Mouse (Mus musculus): ENCODE measurements at regions not wholly inside any gene's neighbourhood (a gene's known extent, or its start where the extent isn't known, plus 50 kb on each side); places are given as distances from the start of the nearest gene placed in this dataset.
"Not testable (repeated sequence)": the region's sequence is repeated elsewhere in the genome, so short reads cannot be mapped to it uniquely, and the experiment has no call there.

DNA sequence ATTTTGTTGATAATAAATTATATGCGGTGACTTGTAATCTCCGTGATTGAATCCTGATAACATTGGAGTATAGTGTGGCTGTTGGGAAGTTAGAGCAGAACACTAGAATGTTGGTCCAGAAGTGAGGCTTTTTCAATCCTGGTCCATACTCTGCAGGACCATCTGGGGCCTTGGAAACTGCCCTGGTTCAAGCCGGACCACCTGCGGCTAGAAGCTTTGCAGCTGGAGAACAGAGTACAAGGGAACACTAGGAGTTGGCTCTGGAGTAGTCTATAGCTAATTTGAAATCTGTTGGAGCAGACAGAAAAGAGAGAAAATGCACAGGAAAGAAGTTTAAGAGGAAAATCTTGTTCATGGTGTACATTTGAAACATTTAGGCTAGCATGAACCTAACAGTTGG, 79.0 kb downstream of the Casp12 start:
- DNase-seq (ENCODE audit: low spot score in 2 of 2), result no peak

GRCm38 (mm10) chr9:5448180-5448579, 103.0 kb downstream of the Casp12 start:
- no peak for DNase-seq (ENCODE audit: low spot score in 2 of 2)

GRCm38 (mm10) chr9:5456606-5457005, 111.4 kb downstream of the Casp12 start:
- DNase-seq (ENCODE audit: low spot score in 2 of 2), result no peak

DNA sequence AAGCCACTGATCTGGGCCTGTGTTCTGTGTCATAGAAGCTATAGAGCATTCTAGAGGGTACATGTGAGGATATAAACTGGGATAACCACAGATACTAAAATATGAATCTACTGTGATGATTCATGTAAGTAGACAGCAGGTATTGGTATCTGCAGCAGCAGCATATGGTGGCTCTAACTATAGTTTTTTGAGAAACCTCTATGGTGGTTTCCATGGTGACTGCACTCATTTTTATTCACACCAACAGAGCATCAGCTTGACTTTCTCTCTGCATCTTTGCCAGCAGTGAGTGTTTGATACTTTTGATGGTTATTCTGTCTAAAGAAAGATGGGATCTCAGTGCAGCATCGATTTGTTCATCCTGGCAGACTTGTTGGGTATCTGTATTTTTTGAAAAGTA, 126.8 kb downstream of the Casp12 start:
- peak; percentile 18 to 36 for DNase-seq (ENCODE audit: low spot score in 2 of 2)

DNA sequence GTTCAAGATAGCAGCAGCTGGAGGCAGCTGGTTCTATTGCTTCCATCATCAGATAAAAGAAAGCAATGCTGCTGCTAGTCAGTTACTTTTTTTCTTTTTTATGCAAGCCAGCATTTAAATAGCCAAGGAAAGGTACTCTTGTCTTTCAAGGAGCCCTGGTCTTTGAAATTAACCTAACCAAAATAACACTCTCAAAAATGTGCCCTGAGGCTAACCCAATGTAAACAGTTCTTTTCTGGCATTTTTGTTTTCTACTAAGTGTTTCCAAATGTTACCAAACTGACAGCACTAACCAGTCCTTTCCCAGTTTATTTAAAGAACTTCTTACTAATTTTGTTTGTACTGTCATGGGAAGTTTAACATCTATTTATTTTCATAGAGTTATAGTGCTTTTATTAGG, 129.0 kb downstream of the Casp12 start:
- no peak for DNase-seq (ENCODE audit: low spot score in 2 of 2)

GRCm38 (mm10) chr9:5485258-5485657, 140.0 kb downstream of the Casp12 start:
- DNase-seq (ENCODE audit: low spot score in 2 of 2), result no peak

- peak; percentile 47 to 67 for DNase-seq (ENCODE audit: low spot score in 2 of 2)
Measured at GRCm38 (mm10) chr9:5496837-5497236, 151.6 kb downstream of the Casp12 start.

DNA sequence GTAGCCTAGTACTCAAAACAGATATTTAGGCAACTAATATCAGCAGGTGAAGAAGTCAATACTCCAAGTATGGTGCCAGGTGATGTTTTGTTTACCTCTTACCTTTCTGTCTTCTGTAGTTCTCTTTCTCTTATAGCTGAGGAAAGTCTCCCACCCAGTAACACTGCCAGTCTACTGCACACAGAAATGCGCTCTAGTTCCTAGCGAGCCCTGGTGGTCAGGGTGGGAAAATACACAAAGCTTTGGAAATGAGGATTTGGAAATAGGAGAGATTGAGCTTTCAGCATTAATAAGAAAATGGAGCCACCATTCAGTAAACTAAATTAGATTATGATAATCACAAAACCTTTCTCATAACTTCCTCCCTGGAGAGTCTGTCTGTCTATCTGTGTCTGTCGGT, 153.1 kb downstream of the Casp12 start:
- DNase-seq (ENCODE audit: low spot score in 2 of 2), result no peak

- no peak for DNase-seq (ENCODE audit: low spot score in 2 of 2)
Measured at GRCm38 (mm10) chr9:5525762-5526360, 180.6 kb downstream of the Casp12 start.

GRCm38 (mm10) chr9:5542604-5543003, 197.4 kb downstream of the Casp12 start:
- no peak for DNase-seq (ENCODE audit: low spot score in 2 of 2)

GRCm38 (mm10) chr9:5575072-5575471, 229.8 kb downstream of the Casp12 start:
- no peak for DNase-seq (ENCODE audit: low spot score in 2 of 2)

GRCm38 (mm10) chr9:5578168-5578567, 232.9 kb downstream of the Casp12 start:
- not testable (repeated sequence) for DNase-seq (ENCODE audit: low spot score in 2 of 2)

GRCm38 (mm10) chr9:5595891-5596635, 250.8 kb downstream of the Casp12 start:
- no peak for DNase-seq (ENCODE audit: low spot score in 2 of 2)

DNA sequence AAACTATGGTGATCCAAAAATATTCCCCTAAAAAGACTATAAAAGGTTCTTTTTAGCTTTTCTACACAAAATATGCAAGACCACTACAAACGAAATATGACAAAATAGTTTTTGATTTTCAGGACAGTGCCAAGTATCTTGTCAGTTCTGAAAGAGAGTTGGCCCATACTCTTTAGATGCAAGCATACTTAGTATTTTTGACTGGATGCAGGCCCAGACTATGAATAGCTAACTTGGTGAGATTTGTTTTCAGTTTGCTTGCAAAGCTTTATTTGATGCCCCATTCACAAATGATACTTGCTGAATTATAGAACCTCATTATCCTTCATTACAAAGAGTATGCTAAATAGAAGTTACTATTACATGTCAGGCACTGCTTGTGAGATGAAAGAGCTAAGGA, 258.8 kb downstream of the Casp12 start:
- DNase-seq (ENCODE audit: low spot score in 2 of 2), result no peak

DNA sequence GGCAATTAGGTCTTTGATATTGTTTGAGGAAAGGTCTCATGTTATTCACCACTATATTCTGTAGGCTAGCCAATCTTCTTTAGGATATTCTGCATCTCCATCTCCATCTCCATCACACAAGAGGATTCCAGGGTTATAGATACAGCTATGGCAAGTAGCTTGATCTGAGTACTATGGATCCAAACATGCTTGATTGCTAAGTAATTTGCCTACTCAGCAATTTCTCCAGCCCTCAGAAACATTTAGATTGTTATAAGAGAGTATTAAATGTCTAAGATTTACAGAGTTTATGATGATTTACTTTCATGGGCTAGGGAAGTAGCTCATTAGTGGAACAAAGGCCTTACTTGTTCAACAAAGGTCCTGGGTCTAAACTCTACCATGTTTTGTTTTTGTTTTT, 259.8 kb downstream of the Casp12 start:
- no peak for DNase-seq (ENCODE audit: low spot score in 2 of 2)

GRCm38 (mm10) chr9:5616725-5617124, 271.5 kb downstream of the Casp12 start:
- no peak for DNase-seq (ENCODE audit: low spot score in 2 of 2)

GRCm38 (mm10) chr9:5623396-5623795, 278.2 kb downstream of the Casp12 start:
- no peak for DNase-seq (ENCODE audit: low spot score in 2 of 2)

GRCm38 (mm10) chr9:5627521-5627920, 282.3 kb downstream of the Casp12 start:
- no peak for DNase-seq (ENCODE audit: low spot score in 2 of 2)

GRCm38 (mm10) chr9:5634461-5634953, 289.3 kb downstream of the Casp12 start:
- DNase-seq (ENCODE audit: low spot score in 2 of 2), result no peak

GRCm38 (mm10) chr9:5634969-5635368, 289.7 kb downstream of the Casp12 start:
- DNase-seq (ENCODE audit: low spot score in 2 of 2), result peak in 1 of 2 experiments; percentile 44

GRCm38 (mm10) chr9:5663886-5664285, 318.7 kb downstream of the Casp12 start:
- no peak for DNase-seq (ENCODE audit: low spot score in 2 of 2)

GRCm38 (mm10) chr9:5673551-5673950, 328.3 kb downstream of the Casp12 start:
- peak in 1 of 2 experiments; percentile 2 for DNase-seq (ENCODE audit: low spot score in 2 of 2)

- DNase-seq (ENCODE audit: low spot score in 2 of 2), result no peak
Measured at GRCm38 (mm10) chr9:5708482-5708881, 363.3 kb downstream of the Casp12 start.

Measured in left cerebral cortex, adult 9 months (tissue).